Mouse (Mus musculus) adrenal gland (tissue): Measurements from ENCODE around the gene Tshz2.

Experiments
- intact Hi-C: fragments of 180-260 bp; cut with DNase I; formaldehyde crosslinking; loops from one replicate; pipeline ENCODE4 v1.15.1; 2025

The Tshz2 gene

DNA sequence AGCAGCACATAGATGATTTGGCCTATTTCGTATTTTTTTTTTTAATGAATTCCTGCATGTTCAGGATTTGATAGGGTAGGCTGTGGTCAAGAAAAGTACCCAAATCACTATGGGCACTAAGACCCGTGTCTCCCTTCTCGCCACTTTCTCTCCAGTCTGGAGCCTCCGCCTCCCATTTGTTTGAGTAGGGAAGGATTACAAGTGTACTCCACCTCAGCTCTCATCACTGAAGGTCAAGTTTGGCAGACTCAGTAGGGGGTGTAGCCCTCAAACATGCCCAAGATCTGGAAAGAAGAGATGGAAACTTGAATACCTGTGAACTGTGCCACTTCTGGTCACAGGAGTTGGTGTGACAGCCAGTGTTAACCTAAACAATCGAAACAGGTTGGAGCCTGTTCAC is 66.3 kb downstream of the Tshz2 start:
- intact Hi-C loops: no loop called here

DNA sequence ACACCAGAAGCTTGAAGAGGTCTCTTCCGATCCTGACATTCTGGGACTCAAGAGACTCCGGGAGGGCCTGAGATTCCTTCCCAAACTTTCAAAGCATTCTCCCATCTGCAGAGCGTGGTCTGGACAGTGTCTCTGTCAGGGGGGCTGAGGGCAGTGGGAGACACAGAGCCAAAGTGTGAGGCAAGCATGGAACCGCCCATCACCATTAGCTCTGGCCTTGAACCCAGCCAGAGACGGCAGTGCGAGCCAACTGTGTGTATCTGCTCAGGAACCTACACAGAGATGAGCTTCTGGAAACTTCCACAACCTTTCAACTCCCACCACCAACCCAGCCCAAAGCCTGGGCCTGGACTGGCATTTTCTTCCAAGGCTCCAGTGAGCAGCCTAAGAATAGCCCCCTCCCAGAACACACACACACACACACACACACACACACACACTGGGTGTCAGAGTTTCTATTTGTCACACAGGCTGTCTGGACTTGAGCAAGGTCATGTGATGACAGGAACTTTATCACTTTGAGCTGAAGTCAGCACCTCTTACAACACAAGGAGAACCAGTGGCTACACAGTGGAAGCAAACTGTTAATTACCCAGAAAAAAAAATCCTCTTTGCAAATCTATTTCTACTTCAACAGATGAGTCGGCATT is 67.2 kb downstream of the Tshz2 start:
- intact Hi-C loops: no loop called here

DNA sequence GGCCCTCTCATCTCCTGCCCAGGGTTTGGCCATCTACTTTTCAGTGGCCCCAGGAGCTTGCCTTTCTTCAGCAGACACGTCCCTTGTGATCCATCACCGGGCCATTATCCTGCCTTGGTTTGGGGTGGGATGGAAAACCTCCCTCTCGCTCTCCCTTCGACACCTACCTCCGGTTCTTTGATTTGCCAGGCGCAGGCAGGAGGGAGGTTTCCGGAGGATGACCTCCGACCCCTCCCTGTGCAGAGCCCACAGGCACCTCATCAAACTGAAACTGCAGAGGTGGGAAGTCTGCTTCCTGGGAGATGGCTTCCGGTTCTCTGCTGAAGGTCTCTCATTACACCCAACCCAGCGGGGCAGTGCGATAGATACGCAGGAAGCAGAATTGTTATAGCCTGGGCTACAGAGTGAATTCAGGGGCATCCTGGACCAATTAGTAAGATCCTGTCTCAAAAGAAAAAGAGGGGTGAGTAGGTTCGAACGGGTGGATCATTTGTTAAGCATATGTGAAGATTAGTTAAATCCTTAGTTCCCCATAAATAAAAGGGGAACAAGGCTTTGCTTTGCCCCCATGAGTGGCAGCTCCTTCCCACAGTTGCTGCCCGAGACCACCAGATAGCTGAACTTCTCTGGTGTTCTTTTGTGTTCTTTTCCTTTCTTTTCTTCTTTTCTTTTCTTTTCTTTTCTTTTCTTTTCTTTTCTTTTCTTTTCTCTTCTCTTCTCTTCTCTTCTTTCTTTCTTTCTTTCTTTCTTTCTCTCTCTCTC is 70.1 kb downstream of the Tshz2 start:
- intact Hi-C loops: no loop called here

DNA sequence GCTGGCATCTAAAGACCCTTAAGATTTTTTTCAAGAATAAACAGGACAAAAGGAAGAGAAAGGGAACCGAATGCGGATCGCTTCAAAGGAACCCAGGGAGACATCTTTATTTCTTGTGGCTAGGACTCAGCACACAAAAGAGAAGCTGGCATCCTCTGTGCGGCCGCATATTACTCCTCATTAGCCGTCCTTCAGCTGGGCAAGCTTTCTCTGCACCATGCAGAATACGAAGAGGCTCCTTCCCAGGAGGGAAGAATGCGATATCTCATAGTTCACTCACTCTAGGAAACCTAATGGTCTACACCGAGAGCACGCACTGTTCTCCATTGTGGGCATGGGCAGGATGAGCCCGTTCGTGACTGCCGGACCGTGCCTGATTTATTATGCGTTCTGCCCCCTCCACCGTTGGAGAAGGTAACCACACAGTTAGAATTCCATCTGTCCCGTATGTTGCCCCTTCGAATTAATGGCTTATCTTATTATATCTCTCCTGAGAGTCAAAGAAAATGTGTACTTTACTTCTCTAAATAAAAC is 89.0 kb downstream of the Tshz2 start:
- intact Hi-C loops: no loop called here

DNA sequence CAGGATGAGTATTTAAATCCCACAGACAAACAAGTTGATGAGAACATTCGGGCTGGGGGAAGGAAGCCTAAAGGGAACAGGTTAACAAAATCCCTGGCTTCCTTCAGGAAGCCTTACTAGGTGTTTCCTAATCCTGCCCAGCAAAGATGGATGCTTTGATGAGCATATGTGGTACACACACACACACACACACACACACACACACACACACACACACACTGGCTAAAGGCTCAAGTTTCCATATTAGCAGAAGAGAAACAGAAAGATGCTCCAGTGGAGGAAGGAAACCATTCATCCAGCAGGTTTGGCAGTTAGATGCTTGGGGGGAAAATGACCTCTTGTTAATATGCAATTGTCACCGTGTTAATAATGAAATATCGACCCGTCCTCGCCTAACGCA is 89.5 kb downstream of the Tshz2 start:
- intact Hi-C loops: no loop called here

DNA sequence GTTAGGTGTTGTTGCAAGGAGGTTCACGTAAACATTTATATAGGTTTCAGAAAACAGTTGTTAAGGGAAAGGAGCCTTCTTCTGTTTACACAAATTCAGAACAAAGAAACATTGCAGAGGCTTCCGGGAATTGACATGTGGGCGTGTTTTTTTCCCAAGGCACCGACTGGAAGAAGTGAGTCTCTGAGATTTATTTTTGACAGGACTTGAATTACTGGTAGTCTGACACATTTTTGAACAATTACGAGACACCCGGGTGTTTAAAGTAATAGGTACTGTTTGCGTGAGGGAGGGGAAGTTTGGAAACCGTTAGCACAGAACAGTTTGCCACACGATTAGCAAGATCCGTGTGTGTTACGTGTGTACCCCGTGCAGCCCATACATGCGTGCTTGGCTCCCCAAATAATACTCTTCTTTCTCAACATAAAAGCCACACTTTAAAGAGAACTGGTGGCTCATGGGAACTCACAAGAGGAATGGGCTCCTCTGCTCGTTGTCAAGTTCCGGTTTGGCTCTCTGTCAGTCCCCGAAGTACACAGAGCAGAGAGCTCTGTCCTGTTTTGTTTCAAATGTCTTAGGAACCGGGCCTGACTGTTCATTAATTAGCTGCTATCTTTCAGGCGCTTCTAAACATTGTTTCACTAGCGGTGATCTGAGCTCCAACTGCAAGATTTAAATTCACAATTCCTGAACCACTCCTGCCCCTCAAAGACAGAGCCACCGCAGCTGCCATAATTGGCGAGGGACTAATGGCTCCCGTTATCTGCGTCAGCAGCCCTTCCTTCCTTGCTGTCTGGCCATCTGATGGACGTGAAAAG is 91.0 kb downstream of the Tshz2 start:
- intact Hi-C loops: no loop called here

DNA sequence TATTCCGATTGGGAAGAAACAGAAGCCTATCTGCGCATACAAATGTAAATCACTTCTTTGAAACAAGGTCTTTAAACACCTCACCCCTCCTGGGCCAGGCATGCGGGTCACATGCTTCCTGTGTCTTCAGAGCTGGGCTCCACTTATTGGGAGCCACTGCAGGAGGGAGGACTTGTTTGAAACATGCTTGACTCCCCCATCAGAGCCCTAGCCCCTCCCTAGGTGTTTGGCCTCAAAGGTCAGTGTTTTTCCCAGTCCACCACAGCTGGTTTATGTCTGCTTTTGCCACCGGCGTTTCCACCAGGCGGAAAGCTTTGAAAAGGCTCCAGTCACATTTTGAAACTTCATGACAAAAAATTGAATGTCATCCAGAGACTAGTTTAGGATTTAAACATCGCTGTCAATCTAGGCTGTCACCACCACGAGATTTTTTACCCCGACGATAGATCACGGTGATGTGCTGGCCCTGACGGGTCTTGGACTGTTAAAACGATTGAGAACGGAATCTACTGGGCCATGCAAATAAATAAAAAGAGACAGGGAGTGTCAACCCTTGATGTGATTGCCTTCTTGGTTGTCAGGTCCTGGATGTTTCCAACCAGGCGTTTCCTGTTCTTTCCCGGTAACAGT is 96.0 kb downstream of the Tshz2 start:
- intact Hi-C loops: no loop called here

DNA sequence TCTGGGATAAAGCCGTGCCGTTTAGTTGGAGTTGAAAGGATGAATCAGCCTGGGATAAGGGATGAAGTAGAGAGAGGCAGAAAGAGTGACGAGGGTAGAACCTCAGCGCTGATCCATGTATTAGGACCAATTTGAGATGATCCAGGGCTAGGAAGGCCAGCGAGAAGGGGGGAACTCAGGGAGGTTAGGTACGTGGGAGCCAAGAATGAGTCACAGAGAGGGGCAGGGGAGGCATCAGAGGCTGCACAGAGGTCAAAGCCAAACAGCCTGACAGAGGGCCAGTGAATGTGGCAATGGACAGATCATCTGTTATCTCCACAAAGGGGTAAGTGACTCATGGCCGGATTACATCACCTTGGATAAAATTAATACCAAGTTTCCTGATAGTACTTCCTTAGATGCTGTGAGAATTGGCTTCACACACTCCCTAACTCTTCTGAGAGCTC is 97.8 kb downstream of the Tshz2 start:
- intact Hi-C loops: no loop called here

DNA sequence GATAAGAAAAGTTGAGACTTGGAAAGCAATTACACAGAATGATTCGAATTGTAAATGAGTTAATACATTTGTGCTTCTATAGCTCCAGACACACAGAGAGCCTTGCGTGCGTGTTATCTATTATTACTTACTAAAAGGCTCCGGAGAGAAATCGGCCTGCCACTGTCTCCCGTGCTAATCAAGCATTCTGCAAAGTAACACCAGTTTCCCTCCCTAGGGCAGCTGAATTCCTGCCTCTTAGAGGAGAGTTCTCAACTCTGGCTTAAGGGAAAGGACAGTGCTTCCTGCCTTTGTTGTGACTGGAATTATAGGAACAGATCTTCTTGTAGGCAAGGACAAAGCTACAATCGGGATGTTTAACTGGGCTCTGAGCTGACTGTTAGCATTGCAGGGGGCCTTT is 101.2 kb downstream of the Tshz2 start:
- intact Hi-C loops: no loop called here

DNA sequence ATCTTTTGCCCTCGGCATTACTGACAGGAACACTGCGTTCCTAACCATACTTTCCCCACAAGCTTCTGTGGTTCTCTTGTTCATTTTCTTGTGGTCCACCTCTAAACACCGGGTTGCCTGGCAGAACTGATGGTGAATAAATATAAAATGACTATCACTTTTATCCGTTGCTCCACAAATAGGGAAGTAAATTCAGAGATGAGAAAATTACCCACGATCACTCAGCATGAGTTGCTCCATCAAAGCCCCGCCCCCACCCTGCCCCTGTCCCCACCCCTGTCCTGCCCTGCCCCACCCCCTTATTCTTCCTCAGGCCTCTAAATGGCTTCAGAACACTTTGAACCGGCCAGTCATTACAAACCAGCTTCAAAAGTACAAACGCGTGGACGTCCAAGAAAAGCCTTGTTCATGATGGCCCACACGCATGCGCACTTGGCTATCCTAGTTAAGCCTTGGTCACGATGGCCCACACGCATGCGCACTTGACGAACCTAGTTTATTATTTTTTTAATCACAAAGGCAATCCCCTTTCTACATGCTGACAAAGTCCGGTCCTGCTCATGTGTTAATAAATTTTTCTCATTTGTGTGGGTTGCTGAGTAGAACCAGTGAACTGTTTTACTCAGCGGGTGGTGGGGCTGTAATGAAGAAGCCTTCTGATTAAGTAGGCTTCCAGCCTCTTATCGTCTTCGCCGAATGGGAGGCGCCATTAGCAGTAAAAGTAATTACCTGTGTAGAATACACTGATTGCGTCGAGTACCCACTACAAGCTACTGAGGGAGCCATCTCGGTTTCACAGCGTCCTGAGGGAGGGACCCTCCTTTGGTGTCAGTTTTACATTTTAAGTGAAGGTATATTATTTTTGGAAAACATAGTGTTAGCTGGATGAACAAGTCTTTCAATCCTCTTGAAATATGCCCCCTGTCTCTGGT is 102.9 kb downstream of the Tshz2 start:
- intact Hi-C loops: no loop called here

DNA sequence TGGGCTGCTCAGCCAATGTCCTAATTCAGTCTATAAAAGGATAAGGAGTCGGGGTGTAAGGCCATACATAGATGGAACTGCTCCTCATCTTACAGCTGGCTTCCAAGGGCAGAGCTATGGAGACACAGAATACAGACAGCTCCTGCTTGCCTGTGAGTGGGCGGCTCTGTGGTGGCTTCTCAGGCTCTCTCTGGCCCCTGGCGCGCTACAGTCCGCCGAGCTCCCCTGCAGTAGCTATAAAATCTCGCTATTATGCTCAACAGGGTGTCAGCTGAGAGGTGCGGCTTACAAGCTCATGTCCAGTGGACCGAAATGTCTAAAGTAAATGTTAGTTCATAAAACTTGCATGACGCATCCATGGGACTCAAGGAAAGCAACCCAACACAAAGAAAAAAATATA is 108.2 kb downstream of the Tshz2 start:
- intact Hi-C loops: no loop called here

DNA sequence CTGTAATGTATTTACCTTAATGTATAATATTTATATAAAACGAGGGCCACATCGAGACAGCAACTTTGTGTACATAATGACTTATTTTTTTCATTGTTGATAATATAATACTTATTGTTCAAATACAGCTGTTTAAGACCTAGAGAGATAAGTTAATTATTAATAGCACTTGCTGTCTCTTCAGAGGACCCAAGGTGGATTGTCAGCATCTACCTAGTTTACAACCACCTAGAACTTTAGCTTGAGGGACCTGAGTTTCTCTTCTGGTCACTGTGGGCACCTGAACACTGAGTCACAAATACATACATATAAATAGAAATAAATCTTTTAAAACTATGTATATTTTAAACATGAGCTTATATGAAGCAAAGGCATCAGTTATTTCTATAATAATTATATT is 110.0 kb downstream of the Tshz2 start:
- intact Hi-C loops: no loop called here

DNA sequence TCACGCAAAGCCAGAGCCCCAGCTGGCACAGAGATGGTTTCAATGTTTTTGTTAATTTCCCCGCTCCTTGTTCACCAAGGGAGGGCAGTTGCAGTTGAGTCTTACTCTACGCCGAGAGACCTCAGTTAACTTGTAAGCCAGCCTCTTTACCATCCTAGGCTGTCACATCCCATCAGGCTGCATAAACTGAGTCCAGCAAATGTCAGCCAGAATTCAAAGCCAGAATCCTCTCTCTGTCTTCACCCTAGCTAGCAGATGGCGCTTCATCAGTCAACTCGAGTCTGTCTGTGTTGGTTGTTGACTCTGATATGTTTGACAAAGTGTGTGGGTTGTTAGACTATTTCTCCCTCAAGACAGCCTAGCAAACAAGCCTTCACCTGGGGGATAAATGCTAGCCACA is 110.5 kb downstream of the Tshz2 start:
- intact Hi-C loops: no loop called here

DNA sequence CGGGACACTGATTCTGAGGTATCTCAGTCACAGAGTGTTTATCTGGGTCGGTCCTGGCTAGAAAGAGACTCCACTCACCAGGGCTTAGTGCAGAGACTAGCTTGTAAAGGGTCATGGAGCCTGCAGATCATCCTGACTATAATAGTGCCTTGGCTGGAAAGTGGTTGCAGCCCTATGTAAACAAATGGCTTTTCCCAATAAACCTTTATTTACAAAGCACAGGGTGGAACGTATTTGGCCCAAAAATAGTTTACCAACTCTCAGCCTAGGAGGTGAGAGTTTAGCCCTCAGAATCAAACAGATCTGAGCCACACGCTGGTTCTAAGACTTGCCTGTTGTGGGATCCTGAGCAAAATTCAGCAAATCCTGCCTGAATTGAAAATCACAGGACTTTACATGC is 111.1 kb downstream of the Tshz2 start:
- intact Hi-C loops: no loop called here

DNA sequence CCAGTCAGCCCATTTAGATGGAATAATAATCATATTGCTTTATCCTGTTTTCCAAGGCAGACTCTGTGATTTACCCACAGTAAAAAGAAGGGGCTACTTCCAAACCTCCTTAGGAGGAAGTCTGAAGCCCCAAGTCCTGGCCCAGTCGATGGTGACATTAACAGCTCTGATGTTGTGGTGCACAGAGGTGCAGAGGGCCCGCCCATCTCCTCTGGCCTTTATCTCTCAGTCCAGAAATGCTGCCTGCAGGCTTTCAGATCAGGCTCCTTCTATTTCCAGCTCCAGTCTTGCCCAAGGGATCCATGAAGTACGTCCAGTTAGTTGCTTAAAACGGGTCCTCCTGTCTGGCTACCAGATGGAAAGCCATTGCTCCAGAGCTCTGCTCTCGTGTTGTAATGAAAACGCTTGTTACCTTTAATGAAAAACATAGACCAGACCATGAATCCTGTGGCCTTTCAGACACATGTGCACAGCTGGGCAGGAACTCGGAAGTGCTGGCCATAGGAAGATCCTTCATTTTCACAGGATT is 114.4 kb downstream of the Tshz2 start:
- intact Hi-C loops: no loop called here

DNA sequence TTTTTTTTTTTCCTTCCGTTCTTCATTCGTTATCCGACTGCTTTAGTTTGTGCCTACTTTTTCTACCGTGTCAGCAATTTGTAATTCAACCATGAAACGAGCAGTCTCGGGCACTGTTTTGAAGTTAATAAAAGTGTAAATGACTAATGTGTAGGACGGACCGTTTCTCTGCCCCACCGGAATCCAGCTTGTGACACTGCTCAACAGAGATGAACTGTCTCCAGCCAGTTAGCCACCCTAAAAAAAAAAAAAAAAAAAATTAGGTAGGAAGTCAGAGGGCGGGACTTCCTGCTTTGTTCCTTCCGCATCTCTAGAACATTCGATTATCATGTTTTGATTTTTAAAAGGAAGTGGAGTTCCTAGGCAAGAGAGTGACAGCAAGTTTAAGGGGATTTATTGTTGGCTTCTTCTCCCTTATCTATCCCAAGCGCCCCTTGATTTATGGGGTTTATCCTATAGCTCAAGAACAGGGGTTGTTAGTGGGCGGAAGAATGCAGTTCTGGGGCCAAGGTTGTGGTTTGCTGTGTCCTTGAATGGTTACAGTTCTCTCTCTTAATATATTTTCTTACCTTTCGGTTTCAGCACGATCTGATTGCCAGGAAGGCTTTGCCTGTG is 116.6 kb downstream of the Tshz2 start:
- intact Hi-C loops: no loop called here

DNA sequence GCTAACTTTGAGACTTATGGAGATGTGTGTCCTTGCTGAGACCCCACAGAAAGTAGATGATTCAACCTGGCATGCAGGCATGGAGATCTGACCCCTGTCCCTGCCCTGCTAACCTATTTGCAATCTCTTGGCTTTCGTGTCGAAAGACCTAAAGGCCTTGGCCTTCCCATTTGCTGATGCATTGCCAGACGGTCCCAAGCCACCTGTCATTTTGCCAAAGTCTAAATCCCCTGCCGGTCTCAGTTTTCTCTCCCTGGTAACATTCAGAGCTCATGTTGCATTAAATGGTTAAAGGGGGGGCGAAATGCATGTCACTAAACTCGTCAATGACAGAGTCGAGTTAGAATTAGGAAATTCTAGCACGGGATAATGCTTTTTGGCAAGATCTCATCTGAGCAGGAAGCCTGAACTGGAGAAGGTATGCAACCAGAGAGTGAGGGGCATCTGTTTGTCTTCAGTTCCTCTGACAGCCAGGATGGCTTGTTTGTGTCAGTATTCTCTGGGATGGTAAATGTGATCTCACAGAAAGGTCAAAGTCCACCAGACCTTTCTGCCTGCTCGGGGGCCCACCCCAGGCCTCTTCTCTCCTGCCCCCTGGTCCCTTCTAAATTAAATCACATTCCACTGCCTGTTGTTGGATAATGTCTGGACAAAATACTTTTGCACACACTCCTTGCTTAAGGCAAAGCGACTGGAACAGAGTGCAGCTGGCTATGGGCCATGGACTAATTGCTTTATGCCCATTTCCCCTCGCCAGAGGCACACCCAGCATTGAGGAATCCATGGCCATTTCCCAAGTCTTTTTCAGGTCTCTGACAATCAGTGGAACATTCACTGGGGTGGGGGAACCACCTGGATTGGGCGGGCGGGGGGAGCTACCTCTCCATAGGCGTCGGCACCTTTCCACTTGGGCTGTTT is 118.0 kb downstream of the Tshz2 start:
- intact Hi-C loops: loop anchor here (10.0 kb wide), 1 partner anchor 64 kb away; no protein-coding TSS in a partner anchor

DNA sequence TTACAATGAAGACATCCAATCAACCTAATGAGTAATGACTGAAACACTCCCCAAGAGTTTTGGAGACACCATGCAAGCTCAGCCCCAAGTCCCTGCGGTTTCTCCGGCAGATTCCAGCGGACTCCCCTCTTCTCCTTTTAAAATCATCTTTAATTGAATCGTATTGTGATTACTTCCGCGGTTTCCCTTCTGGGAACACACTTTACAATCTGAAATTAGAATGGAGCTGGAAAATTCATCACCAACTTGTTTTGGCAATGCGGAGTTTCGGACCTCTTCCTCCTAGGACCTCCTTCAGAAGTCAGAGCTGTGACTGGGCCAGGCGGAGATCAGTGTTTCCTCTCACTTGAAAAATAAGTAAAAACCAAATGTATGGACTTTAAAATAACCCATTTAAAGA is 119.3 kb downstream of the Tshz2 start:
- intact Hi-C loops: loop anchor here (10.0 kb wide), 1 partner anchor 63 kb away; no protein-coding TSS in a partner anchor
